Mouse (Mus musculus) intestine, postnatal 0 days (tissue): ENCODE data around the gene Zc3h12a. TPM values are rescaled to one million over a fixed set of nuclear protein-coding genes. Genes with fewer than 3 reads are reported as not detected.

ENCODE experiments used
- ATAC-seq: fragments of 200-750 bp; cut with Nextera tagmentation; 2 replicates; pipeline ENCODE4 v1.8.0; 2017; ENCODE audit warnings: mild to moderate bottlenecking, moderate TSS enrichment, moderate library complexity
- H3K27ac ChIP-seq: fragments of 300-500 bp; sonication (generic); 2 replicates; pipeline ENCODE4 v1.5.1; 2014; ENCODE audit warnings: mild to moderate bottlenecking, low read depth, low read length, moderate library complexity
- H3K27me3 ChIP-seq: fragments of 300-500 bp; sonication (generic); replicated peaks from 2 replicates; pipeline ENCODE4 v1.6.1; 2014; ENCODE audit warnings: low read length, mixed read lengths; ENCODE audit not compliant: control insufficient read depth, insufficient read depth
- H3K36me3 ChIP-seq: fragments of 300-500 bp; sonication (generic); 2 replicates; pipeline ENCODE4 v1.6.1; 2014; ENCODE audit warnings: mild to moderate bottlenecking, moderate library complexity; ENCODE audit not compliant: control insufficient read depth, insufficient read depth
- H3K4me1 ChIP-seq: fragments of 300-500 bp; sonication (generic); replicated peaks from 2 replicates; pipeline ENCODE4 v1.6.1; 2014; ENCODE audit warnings: antibody characterized with exemption, low read length, mixed read lengths; ENCODE audit not compliant: control insufficient read depth, insufficient read depth
- H3K4me2 ChIP-seq: fragments of 300-500 bp; sonication (generic); replicated peaks from 2 replicates; pipeline ENCODE4 v1.6.1; 2014; ENCODE audit warnings: low read depth, mild to moderate bottlenecking, moderate library complexity
- H3K4me3 ChIP-seq: fragments of 300-500 bp; sonication (generic); 2 replicates; pipeline ENCODE4 v1.5.1; 2014; ENCODE audit warnings: low read depth, low read length
- H3K9ac ChIP-seq: fragments of 300-500 bp; sonication (generic); 2 replicates; pipeline ENCODE4 v1.6.1; 2014; ENCODE audit warnings: mild to moderate bottlenecking, low read depth, low read length
- H3K9me3 ChIP-seq: fragments of 300-500 bp; sonication (generic); 2 replicates; pipeline ENCODE4 v1.6.1; 2016; ENCODE audit warnings: mixed run types; ENCODE audit not compliant: control insufficient read depth
- CTCF ChIP-seq: sonication (generic); IDR thresholded peaks from 2 replicates; pipeline ENCODE4 v1.5.1; 2016; ENCODE audit warnings: low read depth, mild to moderate bottlenecking, control low read depth, antibody characterized with exemption, moderate library complexity
- WGBS: fragments of 180-500 bp; shearing (Covaris S2); extraction: QIAGEN DNeasy Blood & Tissue Kit; methylation state at CpG from one replicate; pipeline ENCODE4 v1.1.7; 2014; 5-methylcytosine and 5-hydroxymethylcytosine counted together
- polyA plus RNA-seq: library from polyadenylated mRNA; unstranded; fragments of >200 nt; fragmentation: Nextera tagmentation; extraction: Ambion mirVana; gene quantifications from 2 replicates; pipeline ENCODE4 v1.2.1, GENCODE M21; 2015

The Zc3h12a gene
- polyA plus RNA-seq, 1 experiment from 2014 or later, result 1.3 TPM

DNA sequence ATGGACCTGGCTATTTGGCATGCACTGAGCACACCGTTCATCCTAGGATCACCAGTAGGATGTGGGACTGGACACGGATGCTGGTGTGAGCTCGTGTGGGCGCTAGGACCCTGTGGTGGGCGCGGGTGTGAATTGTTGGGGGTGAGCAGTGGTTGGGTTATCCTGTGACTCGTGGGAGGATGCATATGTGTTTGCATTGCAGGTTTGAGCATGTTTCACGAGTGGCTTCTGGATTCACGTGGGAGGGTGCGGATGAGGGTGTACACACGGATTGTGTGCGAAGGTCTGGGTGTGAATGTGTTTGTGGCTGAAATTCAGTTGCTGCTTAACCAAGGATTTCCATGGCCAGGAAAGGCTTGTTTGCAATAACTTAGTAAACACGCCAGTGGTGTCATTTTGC lies 45.1 kb upstream of the Zc3h12a start:
- Histone ChIP-seq H3K36me3 (no peaks in the 10 kb centered on the region), H3K27me3 (no peaks in the 10 kb centered on the region), H3K9ac (no peak overlapping the region), H3K4me3 (no peak overlapping the region), H3K4me1 (no peaks in the 10 kb centered on the region), H3K4me2 (no peak overlapping the region), H3K9me3 (no peaks in the 10 kb centered on the region), H3K27ac (no peak overlapping the region)
- no peak for ATAC-seq
- 87% methylated on average over 13 of the region's 13 CpGs for WGBS
- no peak for TF ChIP-seq CTCF

DNA sequence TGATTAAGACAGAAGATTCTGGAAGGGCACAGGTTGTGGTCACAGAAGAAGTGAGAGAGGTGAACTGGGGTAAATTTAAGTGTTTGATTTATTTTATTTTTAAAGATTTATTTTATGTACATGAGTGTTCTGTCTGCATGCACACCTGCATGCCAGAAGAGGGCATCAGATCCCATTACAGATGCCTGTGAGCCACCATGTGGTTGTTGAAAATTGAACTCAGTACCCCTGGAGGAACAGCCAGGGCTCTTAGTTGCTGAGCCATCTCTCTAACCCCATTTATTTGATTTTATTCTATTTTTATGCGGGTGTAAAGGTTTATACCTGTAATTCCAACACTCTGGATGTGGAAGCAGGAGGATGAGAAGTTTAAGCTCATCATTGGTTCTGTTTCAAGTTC lies 40.1 kb upstream of the Zc3h12a start:
- H3K27me3 ChIP-seq, result no peaks in the 10 kb centered on the region
- H3K9ac ChIP-seq, result no peak overlapping the region
- 66% methylated on average over 1 of the region's 1 CpGs for WGBS
- no peaks in the 10 kb centered on the region for H3K4me1 ChIP-seq
- no peak overlapping the region for H3K4me2 ChIP-seq
- no peaks in the 10 kb centered on the region for H3K36me3 ChIP-seq
- no peak for ATAC-seq
- H3K4me3 ChIP-seq, result no peak overlapping the region
- H3K27ac ChIP-seq, result no peak overlapping the region
- TF ChIP-seq CTCF, result peak; percentile 28
- no peaks in the 10 kb centered on the region for H3K9me3 ChIP-seq

DNA sequence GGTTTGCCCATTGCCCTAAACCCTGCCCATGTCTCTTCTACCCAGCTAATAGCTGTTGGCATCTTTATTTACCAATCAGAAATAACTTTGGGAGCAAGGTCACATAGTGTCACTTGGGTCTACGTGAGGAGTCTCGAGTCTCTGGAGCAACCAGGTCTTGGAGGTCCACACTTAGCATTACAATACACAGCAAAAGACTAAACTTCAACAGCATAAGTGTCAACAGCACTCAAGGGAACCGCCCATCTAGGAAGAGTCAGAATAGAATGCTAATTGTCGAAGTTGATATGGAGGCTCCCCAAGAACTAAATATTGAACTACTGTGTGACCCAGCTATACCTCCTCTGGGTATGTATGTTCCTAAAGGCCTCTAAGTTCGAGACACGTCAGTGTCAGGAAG lies 37.2 kb upstream of the Zc3h12a start:
- H3K4me3 ChIP-seq, result no peak overlapping the region
- no peak overlapping the region for H3K27ac ChIP-seq
- 88% methylated on average over 6 of the region's 6 CpGs for WGBS
- TF ChIP-seq CTCF, result no peak
- no peaks in the 10 kb centered on the region for H3K9me3 ChIP-seq
- H3K4me1 ChIP-seq, result no peaks in the 10 kb centered on the region
- H3K27me3 ChIP-seq, result 0 out of 2 replicates have a peak, but pooled peaks cover 8% of the 10 kb centered on the region
- H3K4me2 ChIP-seq, result no peak overlapping the region
- ATAC-seq, result no peak
- no peaks in the 10 kb centered on the region for H3K36me3 ChIP-seq
- no peak overlapping the region for H3K9ac ChIP-seq

DNA sequence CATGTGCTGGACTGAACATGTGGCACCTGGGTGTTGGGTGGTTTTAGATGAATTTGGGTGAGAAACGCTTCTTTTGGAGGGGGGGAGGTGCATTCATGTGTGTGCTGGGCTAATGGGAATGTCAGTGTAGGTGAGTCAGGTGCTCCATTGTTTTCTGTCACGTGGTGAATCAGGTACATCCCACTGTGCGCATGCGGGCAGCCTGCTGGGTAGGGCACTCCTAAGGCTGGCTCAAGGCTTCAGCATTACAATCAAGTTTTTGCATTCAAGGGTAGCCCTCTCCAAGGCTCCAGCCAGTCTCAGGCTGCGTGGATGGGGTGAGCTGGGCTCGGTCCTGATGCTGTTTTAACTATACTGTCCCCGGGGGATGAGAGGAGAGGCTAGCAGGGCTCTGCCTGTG lies 35.1 kb upstream of the Zc3h12a start:
- no peak overlapping the region for H3K27ac ChIP-seq
- no peak for ATAC-seq
- TF ChIP-seq CTCF, result no peak
- H3K9ac ChIP-seq, result no peak overlapping the region
- H3K4me2 ChIP-seq, result no peak overlapping the region
- H3K4me3 ChIP-seq, result no peak overlapping the region
- no peaks in the 10 kb centered on the region for H3K4me1 ChIP-seq
- no peaks in the 10 kb centered on the region for H3K9me3 ChIP-seq
- 65% methylated on average over 7 of the region's 7 CpGs for WGBS
- H3K36me3 ChIP-seq, result no peaks in the 10 kb centered on the region
- H3K27me3 ChIP-seq, result 0 out of 2 replicates have a peak, but pooled peaks cover 8% of the 10 kb centered on the region

DNA sequence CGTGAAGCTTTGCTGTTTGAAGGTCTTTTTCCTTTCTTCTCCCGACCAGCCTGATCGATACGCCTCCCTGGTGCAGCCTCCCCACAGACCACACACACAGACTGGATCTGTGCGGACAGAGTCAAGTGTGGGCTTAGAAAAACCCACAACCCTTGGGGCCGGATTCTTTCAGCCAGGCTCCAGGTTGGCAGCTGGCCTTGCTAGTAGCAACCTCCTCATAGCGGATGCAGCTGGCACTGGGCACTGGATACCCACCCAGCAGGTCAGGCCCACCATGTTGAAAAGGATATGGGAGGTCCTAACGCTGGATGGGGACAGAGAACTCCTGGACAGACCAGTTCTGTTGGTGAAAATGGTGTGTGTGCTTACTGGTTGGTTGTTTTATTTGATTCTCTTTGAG lies 33.8 kb upstream of the Zc3h12a start:
- no peaks in the 10 kb centered on the region for H3K4me1 ChIP-seq
- no peak overlapping the region for H3K27ac ChIP-seq
- 53% methylated on average over 8 of the region's 8 CpGs for WGBS
- TF ChIP-seq CTCF, result no peak
- H3K4me3 ChIP-seq, result no peak overlapping the region
- H3K27me3 ChIP-seq, result 0 out of 2 replicates have a peak, but pooled peaks cover 8% of the 10 kb centered on the region
- H3K9me3 ChIP-seq, result no peaks in the 10 kb centered on the region
- H3K9ac ChIP-seq, result no peak overlapping the region
- H3K36me3 ChIP-seq, result no peaks in the 10 kb centered on the region
- H3K4me2 ChIP-seq, result no peak overlapping the region
- ATAC-seq, result no peak

DNA sequence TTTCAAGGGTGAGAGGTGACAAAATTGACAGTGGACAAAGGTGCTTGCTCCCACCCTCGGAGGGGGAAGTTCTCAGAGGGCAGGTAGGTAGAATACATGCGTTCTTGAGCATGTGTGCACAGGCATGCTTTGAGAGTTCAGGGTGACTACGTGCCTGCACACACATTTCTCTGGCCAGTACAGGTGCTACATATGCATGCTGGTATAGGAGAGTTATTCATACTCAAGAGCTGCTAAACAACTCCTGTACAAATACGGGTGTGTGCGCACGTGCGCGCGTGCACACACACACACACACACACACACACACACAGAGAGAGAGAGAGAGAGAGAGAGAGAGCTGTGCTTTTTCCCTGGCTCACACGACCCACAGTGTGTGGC lies 33.3 kb upstream of the Zc3h12a start:
- Histone ChIP-seq H3K36me3 (no peaks in the 10 kb centered on the region), H3K9ac (no peak overlapping the region), H3K4me3 (no peak overlapping the region), H3K27me3 (0 out of 2 replicates have a peak, but pooled peaks cover 8% of the 10 kb centered on the region), H3K9me3 (no peaks in the 10 kb centered on the region), H3K27ac (no peak overlapping the region), H3K4me1 (no peaks in the 10 kb centered on the region), H3K4me2 (no peak overlapping the region)
- TF ChIP-seq CTCF, result no peak
- WGBS, result 61% methylated on average over 10 of the region's 10 CpGs
- ATAC-seq, result no peak
